In genomic region chr13:48573525-48574355, GRCm38 (mm10) we compare ENCODE assay signal across 9 mouse cellular contexts. TPM values are rescaled to one million over a fixed set of nuclear protein-coding genes. Genes with fewer than 3 reads are reported as not detected.
DNase-seq lines count a peak whose midpoint lies in the region; ATAC-seq lines count a peak whose summit lies in the region.
"Had no signal": no experiment of that assay in that cellular context is flagged by ENCODE, and none has a peak within 500 bp of the region (broad histone marks: within the 10 kb centered on the region; RNA-seq: fewer than 3 reads in every experiment).

No protein-coding gene starts in this region.

- WGBS in forebrain, embryonic 14.5 days = 58% methylated on average over 19 of the region's 19 CpGs
- 60% methylated on average over 19 of the region's 19 CpGs for WGBS in forebrain, embryonic 12.5 days
- 64% methylated on average over 19 of the region's 19 CpGs for WGBS in midbrain, embryonic 10.5 days

- H3K9me3 ChIP-seq in forebrain, embryonic 14.5 days (replicated peaks; ENCODE audit: control insufficient read depth, low read length) = no peaks in the 10 kb centered on the region
- no peaks in the 10 kb centered on the region for H3K9me3 ChIP-seq in forebrain, embryonic 12.5 days
- H3K9me3 ChIP-seq in midbrain, embryonic 10.5 days (replicated peaks) = no peaks in the 10 kb centered on the region

- H3K36me3 ChIP-seq in forebrain, embryonic 14.5 days (ENCODE audit: control insufficient read depth, insufficient read depth, low read length) = peaks cover 7% of the 10 kb centered on the region; the same call in 1 of the 2 replicates
- H3K36me3 ChIP-seq in forebrain, embryonic 12.5 days (replicated peaks) = no peaks in the 10 kb centered on the region
- no peaks in the 10 kb centered on the region for H3K36me3 ChIP-seq in midbrain, embryonic 10.5 days

- 0 out of 2 replicates have a peak overlapping the region, but pooled peaks have one; percentile 32 for H3K9ac ChIP-seq in forebrain, embryonic 14.5 days (ENCODE audit: low read length)
- no peak overlapping the region; the same call in 1 of the 2 replicates for H3K9ac ChIP-seq in forebrain, embryonic 12.5 days

- H3K4me1 ChIP-seq in forebrain, embryonic 14.5 days (ENCODE audit: control insufficient read depth, insufficient read depth, low read length) = no peaks in the 10 kb centered on the region
- peaks cover 16% of the 10 kb centered on the region for H3K4me1 ChIP-seq in forebrain, embryonic 12.5 days
- peaks cover 18% of the 10 kb centered on the region for H3K4me1 ChIP-seq in midbrain, embryonic 10.5 days

- H3K27me3 ChIP-seq in forebrain, embryonic 14.5 days (replicated peaks; ENCODE audit: control insufficient read depth, insufficient read depth, low read length) = no peaks in the 10 kb centered on the region
- H3K27me3 ChIP-seq in forebrain, embryonic 12.5 days = no peaks in the 10 kb centered on the region
- H3K27me3 ChIP-seq in midbrain, embryonic 10.5 days (ENCODE audit: low read depth, poor library complexity, severe bottlenecking) = no peaks in the 10 kb centered on the region

- H3K4me2 ChIP-seq in forebrain, embryonic 14.5 days (ENCODE audit: low read length) = no peak overlapping the region
- no peak overlapping the region for H3K4me2 ChIP-seq in forebrain, embryonic 12.5 days

- H3K4me3 ChIP-seq in forebrain, embryonic 14.5 days (ENCODE audit: low read depth, low read length) = no peak overlapping the region
- H3K4me3 ChIP-seq in forebrain, embryonic 12.5 days (replicated peaks) = no peak overlapping the region
- H3K4me3 ChIP-seq in midbrain, embryonic 10.5 days = no peak overlapping the region

- no peak for DNase-seq in forebrain, embryonic 14.5 days (ENCODE audit: low spot score)
- peak; percentile 38 for DNase-seq in brain, adult 2 months (ENCODE audit: low read depth, low spot score)
- peak; percentile 49 for DNase-seq in kidney, adult 18-20 months
- DNase-seq in midbrain, embryonic 10.5 days (ENCODE audit: low spot score) = no peak
- no peak for DNase-seq in left cerebral cortex, adult 8-10 months (ENCODE audit: low spot score in 2 of 2)
- no peak for DNase-seq in gastrocnemius, postnatal 10 days
- DNase-seq: B cell, adult 2 months had no signal

- no peak overlapping the region for H3K27ac ChIP-seq in forebrain, embryonic 14.5 days (ENCODE audit: low read depth, low read length)
- no peak overlapping the region for H3K27ac ChIP-seq in forebrain, embryonic 12.5 days
- H3K27ac ChIP-seq in midbrain, embryonic 10.5 days (replicated peaks) = 0 out of 2 replicates have a peak overlapping the region, but pooled peaks have one; percentile 2

- no peak for ATAC-seq in forebrain, embryonic 14.5 days
- no peak for ATAC-seq in forebrain, embryonic 12.5 days (ENCODE audit: low FRiP score)
- ATAC-seq in activated CD4-positive, CD25-positive, alpha-beta regulatory T cell, adult 4 months = no peak

RNA-seq across cellular contexts. Expression of gene Ptpdc1, which starts 51.7 kb away (rescaled TPM):
- polyA plus RNA-seq in forebrain, embryonic 14.5 days (2014; fragmentation: Nextera tagmentation; extraction: Ambion mirVana) = 12.7 and 18.8 TPM in 2 replicates
- 16.1 and 19.3 TPM in 2 replicates for polyA plus RNA-seq in forebrain, embryonic 12.5 days (2016; fragmentation: Nextera tagmentation; extraction: Ambion mirVana)
- polyA plus RNA-seq in midbrain, embryonic 10.5 days (2016; fragmentation: Nextera tagmentation; extraction: Ambion mirVana) = 11.0 and 13.8 TPM in 2 replicates
- polyA plus RNA-seq in activated CD4-positive, CD25-positive, alpha-beta regulatory T cell, adult 4 months (2017; shearing (Covaris generic)) = under 1 TPM; 0.22 to 0.50 TPM
- total RNA-seq in left cerebral cortex, adult 8-10 months (2022) = 10 to 100 TPM; 24.3 to 26.9 (median 25.6) TPM
- total RNA-seq in gastrocnemius, postnatal 10 days (2021) = 10 to 100 TPM in 1 of 2 experiments, 1 to 10 TPM in 1; 8.1 to 10.4 TPM

Comparison
In these comparisons a context has a peak if more than half of its experiments do, and no peak if none do; other contexts are left out.
1. DNase-seq: peak in brain, adult 2 months (single experiment) and kidney, adult 18-20 months (single experiment); none in forebrain, embryonic 14.5 days (single experiment), midbrain, embryonic 10.5 days (single experiment), left cerebral cortex, adult 8-10 months (0 of 2) and gastrocnemius, postnatal 10 days (single experiment).